Mouse (Mus musculus) kidney, embryonic 14.5 days (tissue): ENCODE measurements around the gene Rnh1. TPM values are rescaled to one million over a fixed set of nuclear protein-coding genes. Genes with fewer than 3 reads are reported as not detected.

Experiments used
- ATAC-seq: fragments of 200-750 bp; cut with Nextera tagmentation; 2 replicates; pipeline ENCODE4 v1.8.0; 2017; ENCODE audit warnings: moderate number of reproducible peaks, mild to moderate bottlenecking, moderate TSS enrichment, moderate library complexity; ENCODE audit not compliant: low FRiP score, low TSS enrichment
- H3K27ac ChIP-seq: fragments of 300-500 bp; sonication (generic); 2 replicates; pipeline ENCODE4 v1.5.1; 2014; ENCODE audit warnings: low read depth, mild to moderate bottlenecking, low read length, moderate library complexity, mixed read lengths
- H3K27me3 ChIP-seq: fragments of 300-500 bp; sonication (generic); 2 replicates; pipeline ENCODE4 v1.6.1; 2014; ENCODE audit warnings: mild to moderate bottlenecking, low read length; ENCODE audit not compliant: control insufficient read depth, insufficient read depth
- H3K36me3 ChIP-seq: fragments of 300-500 bp; sonication (generic); 2 replicates; pipeline ENCODE4 v1.6.1; 2014; ENCODE audit warnings: low read length, mixed read lengths; ENCODE audit not compliant: control insufficient read depth, insufficient read depth
- H3K4me1 ChIP-seq: fragments of 300-500 bp; sonication (generic); 2 replicates; pipeline ENCODE4 v1.6.1; 2014; ENCODE audit warnings: low read length, mixed read lengths; ENCODE audit not compliant: control insufficient read depth, insufficient read depth
- H3K4me2 ChIP-seq: fragments of 300-500 bp; sonication (generic); replicated peaks from 2 replicates; pipeline ENCODE4 v1.6.1; 2014; ENCODE audit warnings: low read depth, mild to moderate bottlenecking, low read length
- H3K4me3 ChIP-seq: fragments of 300-500 bp; sonication (generic); 2 replicates; pipeline ENCODE4 v1.5.1; 2014; ENCODE audit warnings: mild to moderate bottlenecking, low read length
- H3K9ac ChIP-seq: fragments of 300-500 bp; sonication (generic); 2 replicates; pipeline ENCODE4 v1.6.1; 2014; ENCODE audit warnings: low read depth, mild to moderate bottlenecking, low read length, moderate library complexity
- H3K9me3 ChIP-seq: fragments of 300-500 bp; sonication (generic); 2 replicates; pipeline ENCODE4 v1.6.1; 2016; ENCODE audit warnings: low read length; ENCODE audit not compliant: control insufficient read depth
- WGBS: fragments of 180-500 bp; shearing (Covaris S2); extraction: QIAGEN DNeasy Blood & Tissue Kit; methylation state at CpG from one replicate; pipeline ENCODE4 v1.1.7; 2014; 5-methylcytosine and 5-hydroxymethylcytosine counted together
- polyA plus RNA-seq: library from polyadenylated mRNA; unstranded; fragments of >200 nt; fragmentation: Nextera tagmentation; extraction: Ambion mirVana; gene quantifications from 2 replicates; pipeline ENCODE4 v1.2.1, GENCODE M21; 2014

The Rnh1 gene
- polyA plus RNA-seq, 1 experiment from 2014 or later = 122 TPM

DNA sequence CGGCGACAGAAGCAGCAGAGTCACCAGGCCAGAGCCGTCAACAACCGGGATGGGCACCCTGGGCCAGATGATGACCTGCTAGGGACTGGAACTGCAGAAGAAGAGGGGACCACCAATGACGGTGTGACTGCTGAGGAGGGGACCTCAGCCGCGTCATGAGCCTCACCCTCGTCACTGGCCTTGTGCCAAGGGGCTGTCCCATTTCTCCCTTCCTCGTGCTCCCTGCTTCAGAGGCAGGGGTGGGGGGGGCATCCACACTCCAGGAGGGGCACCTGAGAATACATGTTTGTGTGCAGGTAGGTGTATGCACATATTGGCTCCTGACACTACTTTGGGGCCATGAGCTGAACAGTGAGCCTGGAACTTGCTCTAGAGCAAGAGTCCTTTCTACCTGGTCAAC, 17.3 kb downstream of the Rnh1 start:
- H3K27me3 ChIP-seq = no peaks in the 10 kb centered on the region
- H3K4me2 ChIP-seq = no peak overlapping the region
- peaks cover 52% of the 10 kb centered on the region for H3K36me3 ChIP-seq
- 87% methylated on average over 9 of the region's 9 CpGs for WGBS
- H3K4me1 ChIP-seq = no peaks in the 10 kb centered on the region
- no peak for ATAC-seq
- no peaks in the 10 kb centered on the region for H3K9me3 ChIP-seq
- H3K4me3 ChIP-seq = no peak overlapping the region
- H3K9ac ChIP-seq = no peak overlapping the region
- no peak overlapping the region for H3K27ac ChIP-seq

DNA sequence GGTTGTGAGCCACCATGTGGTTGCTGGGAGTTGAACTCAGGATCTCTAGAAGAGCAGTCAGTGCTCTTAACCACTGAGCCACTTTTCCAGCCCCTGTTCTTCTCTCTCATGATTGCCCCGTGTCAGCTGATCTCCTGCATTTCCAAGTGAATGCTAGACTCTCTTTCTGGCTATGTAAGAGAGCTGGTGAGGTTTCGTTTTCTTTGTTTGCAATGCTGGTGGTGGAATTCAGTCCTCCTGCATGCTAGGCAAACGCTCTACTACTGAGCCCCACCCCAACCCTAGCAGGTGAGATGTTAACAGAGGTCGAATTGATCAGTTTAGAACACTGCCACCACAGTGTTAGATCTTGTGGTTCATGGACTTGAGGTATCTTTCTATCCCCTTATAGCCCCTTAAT, 24.0 kb downstream of the Rnh1 start:
- Histone ChIP-seq H3K9me3 (no peaks in the 10 kb centered on the region), H3K27ac (no peak overlapping the region), H3K27me3 (no peaks in the 10 kb centered on the region), H3K36me3 (peaks cover 40% of the 10 kb centered on the region), H3K4me2 (no peak overlapping the region), H3K9ac (no peak overlapping the region), H3K4me1 (no peaks in the 10 kb centered on the region), H3K4me3 (no peak overlapping the region)
- 78% methylated on average over 4 of the region's 4 CpGs for WGBS
- no peak for ATAC-seq

DNA sequence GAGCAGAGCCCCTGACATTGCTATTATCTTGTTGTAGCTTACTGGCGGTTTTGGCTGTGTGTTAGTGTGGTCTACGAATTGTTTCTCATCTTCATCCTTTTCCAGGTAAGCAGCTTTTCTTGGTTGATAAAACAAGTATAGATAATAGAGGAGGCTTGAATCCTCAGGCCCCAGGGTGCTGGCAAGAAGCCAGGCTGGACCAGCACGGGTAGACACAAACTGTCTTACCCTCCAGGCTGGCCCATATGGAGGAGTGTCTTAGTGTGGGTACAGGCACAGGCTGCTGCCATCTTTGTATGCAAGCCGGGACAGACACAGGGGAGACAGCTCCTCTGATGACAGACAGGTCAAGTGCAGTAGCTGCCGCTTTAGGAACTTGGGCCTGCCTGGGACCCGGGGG, 25.6 kb downstream of the Rnh1 start:
- Histone ChIP-seq H3K36me3 (peaks cover 33% of the 10 kb centered on the region), H3K27me3 (no peaks in the 10 kb centered on the region), H3K9me3 (no peaks in the 10 kb centered on the region), H3K4me1 (no peaks in the 10 kb centered on the region), H3K4me3 (no peak overlapping the region), H3K27ac (no peak overlapping the region), H3K9ac (no peak overlapping the region), H3K4me2 (no peak overlapping the region)
- WGBS = 88% methylated on average over 6 of the region's 6 CpGs
- no peak for ATAC-seq

DNA sequence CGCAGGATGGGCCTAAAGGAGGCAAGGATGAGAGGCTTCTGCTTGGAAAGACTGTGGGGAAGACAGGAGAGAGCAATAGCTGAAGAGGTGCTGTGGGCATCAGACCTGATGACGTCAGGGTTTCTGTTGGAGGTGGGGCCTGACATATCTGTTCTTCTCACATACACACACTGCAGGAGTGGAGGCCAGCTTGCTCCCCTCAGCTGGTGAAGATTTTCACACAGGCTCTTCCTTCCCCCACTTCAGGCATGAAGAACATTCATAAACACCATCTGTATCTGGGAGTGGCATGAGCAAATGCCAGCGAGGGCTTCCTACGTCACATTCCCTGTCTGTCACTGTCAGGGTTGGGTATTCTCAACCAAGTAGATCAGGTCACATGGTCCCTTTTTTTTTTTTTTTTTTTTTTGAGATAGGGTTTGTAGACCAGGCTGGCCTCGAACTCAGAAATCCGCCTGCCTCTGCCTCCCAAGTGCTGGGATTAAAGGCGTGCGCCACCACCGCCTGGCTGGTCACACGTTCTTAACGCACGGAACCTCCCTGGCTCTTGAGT, 26.5 kb downstream of the Rnh1 start:
- Histone ChIP-seq H3K9ac (no peak overlapping the region), H3K4me2 (no peak overlapping the region), H3K27ac (no peak overlapping the region), H3K36me3 (peaks cover 23% of the 10 kb centered on the region), H3K9me3 (no peaks in the 10 kb centered on the region), H3K27me3 (no peaks in the 10 kb centered on the region), H3K4me1 (no peaks in the 10 kb centered on the region), H3K4me3 (no peak overlapping the region)
- WGBS = 95% methylated on average over 12 of the region's 12 CpGs
- ATAC-seq = no peak

DNA sequence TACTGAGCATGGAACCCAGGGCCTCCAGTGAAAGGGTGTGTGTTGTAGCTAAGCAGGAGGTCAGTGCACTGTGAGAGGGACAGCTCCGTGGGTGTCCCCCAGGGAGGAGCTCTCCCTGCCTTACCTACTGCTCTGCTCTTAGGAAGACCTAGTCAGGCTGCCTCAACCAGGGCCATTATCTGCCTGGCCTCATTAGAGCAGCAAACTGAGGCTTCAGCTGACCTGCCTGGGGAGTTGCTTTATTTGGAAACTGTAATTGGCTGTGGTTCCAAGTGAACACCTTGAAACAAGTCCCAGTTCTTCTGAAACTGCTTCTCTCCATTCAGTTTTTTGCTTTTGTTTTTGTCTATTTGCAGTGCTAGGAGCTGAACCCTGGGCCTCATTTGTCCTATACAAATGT, 27.3 kb downstream of the Rnh1 start:
- H3K4me1 ChIP-seq = no peaks in the 10 kb centered on the region
- H3K27me3 ChIP-seq = no peaks in the 10 kb centered on the region
- H3K4me2 ChIP-seq = no peak overlapping the region
- H3K9me3 ChIP-seq = no peaks in the 10 kb centered on the region
- no peak overlapping the region for H3K27ac ChIP-seq
- no peak for ATAC-seq
- 90% methylated on average over 1 of the region's 1 CpGs for WGBS
- peaks cover 22% of the 10 kb centered on the region for H3K36me3 ChIP-seq
- H3K4me3 ChIP-seq = no peak overlapping the region
- H3K9ac ChIP-seq = no peak overlapping the region

DNA sequence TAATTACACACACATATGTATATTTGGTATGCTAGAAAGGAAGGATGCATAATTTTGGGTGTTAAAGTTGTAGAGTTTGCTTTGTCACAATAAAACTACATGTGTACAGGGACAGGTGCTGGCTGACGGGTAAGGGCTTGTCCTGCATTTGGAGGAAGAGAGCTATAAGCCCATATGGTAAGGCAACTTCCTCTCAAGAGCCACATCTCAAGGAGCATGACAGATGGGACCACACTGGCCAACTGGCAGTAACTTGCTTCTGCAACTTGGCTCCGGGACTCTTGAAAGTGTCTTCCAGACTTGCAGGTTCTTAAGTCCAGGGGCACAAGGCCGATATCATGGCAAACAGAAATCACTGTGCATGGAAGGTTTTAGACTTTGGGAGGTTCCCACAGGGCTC, 28.0 kb downstream of the Rnh1 start:
- Histone ChIP-seq H3K27ac (no peak overlapping the region), H3K9ac (no peak overlapping the region), H3K4me2 (no peak overlapping the region), H3K4me1 (no peaks in the 10 kb centered on the region), H3K9me3 (no peaks in the 10 kb centered on the region), H3K4me3 (no peak overlapping the region), H3K27me3 (no peaks in the 10 kb centered on the region), H3K36me3 (peaks cover 28% of the 10 kb centered on the region)
- WGBS = 89% methylated on average over 3 of the region's 3 CpGs
- ATAC-seq = no peak

DNA sequence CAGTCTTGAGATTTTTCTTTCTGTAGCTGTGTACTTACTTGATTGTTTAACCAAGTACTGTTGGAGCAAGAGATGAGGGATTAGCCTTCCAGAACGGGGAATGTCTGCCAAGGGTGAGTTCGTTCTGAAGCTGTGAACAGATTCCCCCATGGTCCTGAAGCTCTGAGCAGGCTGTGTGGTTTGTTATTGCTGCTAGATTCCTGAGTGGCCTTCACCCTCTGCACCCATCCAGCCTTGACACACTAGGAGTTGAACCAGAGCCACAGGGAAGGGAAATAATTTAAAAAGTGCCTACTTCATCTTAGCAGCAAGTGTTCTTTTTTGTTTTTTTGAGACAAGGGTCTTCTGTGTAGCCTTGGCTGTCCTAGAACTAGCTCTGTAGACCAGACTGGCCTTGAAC, 28.8 kb downstream of the Rnh1 start:
- no peak overlapping the region for H3K27ac ChIP-seq
- peaks cover 34% of the 10 kb centered on the region for H3K36me3 ChIP-seq
- H3K9ac ChIP-seq = no peak overlapping the region
- H3K4me1 ChIP-seq = no peaks in the 10 kb centered on the region
- no peaks in the 10 kb centered on the region for H3K27me3 ChIP-seq
- no peak overlapping the region for H3K4me3 ChIP-seq
- no peak overlapping the region for H3K4me2 ChIP-seq
- 93% methylated on average over 2 of the region's 2 CpGs for WGBS
- ATAC-seq = no peak
- no peaks in the 10 kb centered on the region for H3K9me3 ChIP-seq

DNA sequence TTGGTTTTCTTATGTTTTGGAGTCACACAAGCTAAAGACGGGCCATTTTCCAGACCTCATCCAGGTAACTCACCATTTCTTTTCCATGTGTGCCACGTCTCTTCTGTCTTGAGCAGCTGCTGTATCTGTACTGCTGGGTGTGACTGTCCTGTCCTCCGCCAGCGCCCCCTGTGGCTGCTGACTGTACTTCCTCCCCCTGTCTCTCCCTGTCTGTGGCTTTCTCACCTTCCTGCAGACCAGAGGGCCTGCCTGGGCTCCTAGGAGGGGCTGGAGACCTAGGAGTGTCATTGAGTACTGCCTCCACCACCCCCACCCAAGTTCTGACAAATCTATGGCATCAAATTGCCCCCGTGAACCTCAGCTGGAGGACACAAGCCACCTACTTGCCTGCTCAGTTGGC, 29.5 kb downstream of the Rnh1 start:
- Histone ChIP-seq H3K9me3 (no peaks in the 10 kb centered on the region), H3K27ac (no peak overlapping the region), H3K9ac (no peak overlapping the region), H3K27me3 (no peaks in the 10 kb centered on the region), H3K4me3 (no peak overlapping the region), H3K4me1 (no peaks in the 10 kb centered on the region), H3K36me3 (peaks cover 39% of the 10 kb centered on the region), H3K4me2 (no peak overlapping the region)
- no peak for ATAC-seq
- 49% methylated on average over 5 of the region's 5 CpGs for WGBS

DNA sequence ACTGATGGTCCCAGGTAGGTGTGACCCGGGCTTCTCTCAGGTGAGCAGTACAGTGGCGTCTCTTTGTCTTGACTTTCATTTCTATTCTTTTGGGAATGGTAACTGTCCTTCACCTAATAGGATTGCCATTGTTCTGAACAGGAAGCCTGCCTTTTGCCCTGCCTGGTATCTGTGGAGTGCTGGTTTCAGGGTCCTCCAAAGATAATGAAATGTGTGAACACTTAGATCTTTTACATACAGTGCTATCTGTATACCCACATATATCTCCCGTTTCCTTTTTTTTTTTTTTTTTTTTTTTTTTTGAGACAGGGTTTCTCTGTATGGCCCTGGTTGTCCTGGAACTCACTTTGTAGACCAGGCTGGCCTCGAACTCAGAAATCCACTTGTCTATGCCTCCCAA, 31.3 kb downstream of the Rnh1 start:
- H3K4me3 ChIP-seq = no peak overlapping the region
- WGBS = 91% methylated on average over 4 of the region's 4 CpGs

More for the DNA sequence above, 31.3 kb downstream of the Rnh1 start:
- no peak for ATAC-seq
- Histone ChIP-seq H3K4me2 (no peak overlapping the region), H3K27me3 (no peaks in the 10 kb centered on the region), H3K9ac (no peak overlapping the region), H3K27ac (no peak overlapping the region), H3K9me3 (no peaks in the 10 kb centered on the region), H3K4me1 (no peaks in the 10 kb centered on the region), H3K36me3 (peaks cover 51% of the 10 kb centered on the region)
